Mouse (Mus musculus) kidney, embryonic 14.5 days (tissue): ENCODE measurements at regions not wholly inside any gene's neighbourhood (a gene's known extent, or its start where the extent isn't known, plus 50 kb on each side); places are given as distances from the start of the nearest gene placed in this dataset.

Experiments used
- ATAC-seq: fragments of 200-750 bp; cut with Nextera tagmentation; 2 replicates; pipeline ENCODE4 v1.8.0; 2017; ENCODE audit warnings: moderate number of reproducible peaks, mild to moderate bottlenecking, moderate TSS enrichment, moderate library complexity; ENCODE audit not compliant: low FRiP score, low TSS enrichment
- H3K27ac ChIP-seq: fragments of 300-500 bp; sonication (generic); 2 replicates; pipeline ENCODE4 v1.5.1; 2014; ENCODE audit warnings: low read depth, mild to moderate bottlenecking, low read length, moderate library complexity, mixed read lengths
- H3K27me3 ChIP-seq: fragments of 300-500 bp; sonication (generic); 2 replicates; pipeline ENCODE4 v1.6.1; 2014; ENCODE audit warnings: mild to moderate bottlenecking, low read length; ENCODE audit not compliant: control insufficient read depth, insufficient read depth
- H3K36me3 ChIP-seq: fragments of 300-500 bp; sonication (generic); 2 replicates; pipeline ENCODE4 v1.6.1; 2014; ENCODE audit warnings: low read length, mixed read lengths; ENCODE audit not compliant: control insufficient read depth, insufficient read depth
- H3K4me1 ChIP-seq: fragments of 300-500 bp; sonication (generic); 2 replicates; pipeline ENCODE4 v1.6.1; 2014; ENCODE audit warnings: low read length, mixed read lengths; ENCODE audit not compliant: control insufficient read depth, insufficient read depth
- H3K4me2 ChIP-seq: fragments of 300-500 bp; sonication (generic); replicated peaks from 2 replicates; pipeline ENCODE4 v1.6.1; 2014; ENCODE audit warnings: low read depth, mild to moderate bottlenecking, low read length
- H3K4me3 ChIP-seq: fragments of 300-500 bp; sonication (generic); 2 replicates; pipeline ENCODE4 v1.5.1; 2014; ENCODE audit warnings: mild to moderate bottlenecking, low read length
- H3K9ac ChIP-seq: fragments of 300-500 bp; sonication (generic); 2 replicates; pipeline ENCODE4 v1.6.1; 2014; ENCODE audit warnings: low read depth, mild to moderate bottlenecking, low read length, moderate library complexity
- H3K9me3 ChIP-seq: fragments of 300-500 bp; sonication (generic); 2 replicates; pipeline ENCODE4 v1.6.1; 2016; ENCODE audit warnings: low read length; ENCODE audit not compliant: control insufficient read depth
- WGBS: fragments of 180-500 bp; shearing (Covaris S2); extraction: QIAGEN DNeasy Blood & Tissue Kit; methylation state at CpG from one replicate; pipeline ENCODE4 v1.1.7; 2014; 5-methylcytosine and 5-hydroxymethylcytosine counted together

GRCm38 (mm10) chr15:37120381-37120780, 112.8 kb upstream of the Zfp706 start:
- Histone ChIP-seq H3K9ac (no peak overlapping the region), H3K27ac (no peak overlapping the region), H3K9me3 (no peaks in the 10 kb centered on the region), H3K36me3 (no peaks in the 10 kb centered on the region), H3K27me3 (no peaks in the 10 kb centered on the region), H3K4me2 (no peak overlapping the region), H3K4me3 (no peak overlapping the region), H3K4me1 (no peaks in the 10 kb centered on the region)
- peak; percentile 60; the same call in 1 of the 2 replicates for ATAC-seq
- WGBS, result 19% methylated on average over 6 of the region's 6 CpGs

DNA sequence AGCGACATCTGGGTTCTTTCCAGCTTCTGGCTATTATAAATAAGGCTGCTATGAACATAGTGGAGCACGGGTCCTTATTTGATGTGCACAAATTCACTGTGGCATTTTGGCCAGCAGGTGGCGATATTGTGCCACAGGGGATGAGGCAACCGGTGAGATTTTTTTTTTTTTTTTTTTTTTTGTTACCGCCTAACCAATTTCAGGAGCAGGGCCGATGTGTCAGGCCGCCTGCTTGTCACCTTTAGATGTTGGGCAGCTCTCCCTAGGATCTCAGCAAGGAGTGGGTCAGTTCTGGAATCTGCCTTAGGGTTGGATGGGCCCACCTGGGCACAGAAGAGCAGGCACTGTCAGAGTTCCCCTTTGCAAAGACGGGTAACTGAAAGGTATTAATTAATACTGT, 106.5 kb upstream of the Zfp706 start:
- WGBS, result 11% methylated on average over 8 of the region's 8 CpGs
- Histone ChIP-seq H3K36me3 (no peaks in the 10 kb centered on the region), H3K27ac (no peak overlapping the region), H3K4me1 (no peaks in the 10 kb centered on the region), H3K4me2 (no peak overlapping the region), H3K4me3 (no peak overlapping the region), H3K9ac (no peak overlapping the region), H3K9me3 (no peaks in the 10 kb centered on the region), H3K27me3 (no peaks in the 10 kb centered on the region)
- no peak; the same call in 1 of the 2 replicates for ATAC-seq

DNA sequence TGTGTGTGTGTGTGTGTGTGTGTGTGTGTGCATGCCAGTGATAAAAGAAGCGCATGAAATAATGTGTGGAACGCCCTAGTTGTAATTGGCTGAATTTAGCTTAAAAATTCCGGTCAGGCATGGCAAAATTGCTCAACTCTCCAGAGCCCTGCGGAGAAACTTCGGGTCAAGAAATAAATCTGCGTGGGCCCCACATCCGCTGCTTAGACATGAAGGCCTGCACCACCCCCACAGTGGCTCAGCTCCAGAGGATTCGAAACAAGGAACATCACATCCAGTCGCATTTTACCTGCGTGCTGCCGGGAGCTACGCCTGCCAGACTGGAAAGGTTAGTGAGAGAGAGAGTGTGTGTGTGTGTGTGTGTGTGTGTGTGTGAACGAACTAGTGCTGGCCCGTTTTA, 102.9 kb upstream of the Zfp706 start:
- Histone ChIP-seq H3K27ac (no peak overlapping the region), H3K4me1 (no peaks in the 10 kb centered on the region), H3K36me3 (no peaks in the 10 kb centered on the region), H3K9me3 (no peaks in the 10 kb centered on the region), H3K4me3 (no peak overlapping the region), H3K4me2 (no peak overlapping the region), H3K9ac (no peak overlapping the region), H3K27me3 (no peaks in the 10 kb centered on the region)
- ATAC-seq, result no peak
- WGBS, result 90% methylated on average over 14 of the region's 14 CpGs

DNA sequence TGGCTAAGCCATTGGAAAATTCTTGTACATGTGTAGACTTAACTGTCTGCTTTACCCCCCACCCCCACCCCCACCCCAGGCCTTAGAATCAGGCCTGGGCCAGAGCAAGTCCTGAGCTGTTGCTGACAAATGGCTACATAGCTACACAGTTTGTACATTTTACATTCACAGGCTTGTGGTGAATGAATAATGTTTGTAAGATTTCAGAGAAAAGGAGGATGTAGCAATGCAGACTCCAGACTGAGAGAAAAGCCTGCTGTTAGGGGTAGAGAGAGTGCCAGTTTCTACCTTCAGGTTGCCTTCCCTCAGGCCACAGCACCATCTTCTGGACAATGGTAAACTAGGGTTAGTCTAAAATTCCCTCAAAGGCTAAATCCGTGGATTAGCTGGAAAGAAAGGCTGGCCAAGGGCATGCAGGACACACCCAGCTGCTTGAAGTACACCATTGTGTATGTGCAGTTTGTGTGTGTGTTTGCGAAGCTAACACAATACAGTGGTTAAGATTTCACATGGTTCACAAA, 94.5 kb upstream of the Zfp706 start:
- H3K9me3 ChIP-seq, result no peaks in the 10 kb centered on the region
- no peaks in the 10 kb centered on the region for H3K27me3 ChIP-seq
- no peak overlapping the region for H3K4me3 ChIP-seq
- no peaks in the 10 kb centered on the region for H3K36me3 ChIP-seq
- H3K4me1 ChIP-seq, result no peaks in the 10 kb centered on the region
- H3K9ac ChIP-seq, result no peak overlapping the region
- H3K4me2 ChIP-seq, result no peak overlapping the region
- WGBS, result 74% methylated on average over 2 of the region's 2 CpGs
- 0 out of 2 replicates have a peak, but pooled peaks have one; percentile 35 for ATAC-seq
- H3K27ac ChIP-seq, result no peak overlapping the region

DNA sequence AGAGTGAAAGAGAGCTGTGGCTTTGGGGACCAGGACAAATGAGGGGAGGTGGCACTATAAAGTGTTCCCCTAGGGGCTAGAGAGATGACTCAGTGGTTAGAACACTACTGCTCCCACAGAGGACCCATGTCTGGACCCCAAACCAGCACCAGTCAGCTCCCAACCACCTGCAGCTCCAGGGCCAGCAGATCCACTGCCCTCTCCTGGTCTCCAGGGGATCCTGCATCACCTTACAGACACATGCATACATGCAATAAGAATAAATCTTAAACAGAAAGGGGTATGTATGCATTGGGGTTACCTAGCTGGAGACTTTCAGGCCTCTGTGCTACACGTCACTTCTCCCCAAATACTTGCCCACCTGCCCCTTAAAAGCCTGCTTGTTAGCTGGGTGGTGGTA, 93.8 kb upstream of the Zfp706 start:
- WGBS, result 89% methylated on average over 1 of the region's 1 CpGs
- Histone ChIP-seq H3K27ac (no peak overlapping the region), H3K36me3 (no peaks in the 10 kb centered on the region), H3K4me1 (no peaks in the 10 kb centered on the region), H3K9me3 (no peaks in the 10 kb centered on the region), H3K4me3 (no peak overlapping the region), H3K4me2 (no peak overlapping the region), H3K9ac (no peak overlapping the region), H3K27me3 (no peaks in the 10 kb centered on the region)
- no peak for ATAC-seq

GRCm38 (mm10) chr15:37100767-37101288, 93.3 kb upstream of the Zfp706 start:
- H3K9ac ChIP-seq, result no peak overlapping the region
- no peaks in the 10 kb centered on the region for H3K9me3 ChIP-seq
- no peak overlapping the region for H3K4me2 ChIP-seq
- ATAC-seq, result no peak
- no peak overlapping the region for H3K27ac ChIP-seq
- H3K36me3 ChIP-seq, result no peaks in the 10 kb centered on the region
- no peaks in the 10 kb centered on the region for H3K27me3 ChIP-seq
- 94% methylated on average over 6 of the region's 6 CpGs for WGBS
- no peak overlapping the region for H3K4me3 ChIP-seq
- H3K4me1 ChIP-seq, result no peaks in the 10 kb centered on the region

- no peaks in the 10 kb centered on the region for H3K36me3 ChIP-seq
- no peak overlapping the region for H3K9ac ChIP-seq
- peak overlapping the region; percentile 9; the same call in 1 of the 2 replicates for H3K4me3 ChIP-seq
- 0 out of 2 replicates have a peak, but pooled peaks have one; percentile 57 for ATAC-seq
- H3K4me1 ChIP-seq, result no peaks in the 10 kb centered on the region
- no peak overlapping the region for H3K27ac ChIP-seq
- WGBS, result 39% methylated on average over 17 of the region's 17 CpGs
- no peaks in the 10 kb centered on the region for H3K27me3 ChIP-seq
- peak overlapping the region; percentile 8; the same call in 1 of the 2 replicates for H3K4me2 ChIP-seq
- H3K9me3 ChIP-seq, result no peaks in the 10 kb centered on the region
Measured at GRCm38 (mm10) chr15:37099927-37100766, 92.6 kb upstream of the Zfp706 start.

GRCm38 (mm10) chr15:37099176-37099575, 91.6 kb upstream of the Zfp706 start:
- ATAC-seq, result no peak
- no peak overlapping the region for H3K4me3 ChIP-seq
- H3K27me3 ChIP-seq, result no peaks in the 10 kb centered on the region
- 79% methylated on average over 1 of the region's 1 CpGs for WGBS
- no peak overlapping the region for H3K27ac ChIP-seq
- no peaks in the 10 kb centered on the region for H3K9me3 ChIP-seq
- H3K9ac ChIP-seq, result no peak overlapping the region
- H3K36me3 ChIP-seq, result no peaks in the 10 kb centered on the region
- H3K4me2 ChIP-seq, result no peak overlapping the region
- H3K4me1 ChIP-seq, result no peaks in the 10 kb centered on the region

DNA sequence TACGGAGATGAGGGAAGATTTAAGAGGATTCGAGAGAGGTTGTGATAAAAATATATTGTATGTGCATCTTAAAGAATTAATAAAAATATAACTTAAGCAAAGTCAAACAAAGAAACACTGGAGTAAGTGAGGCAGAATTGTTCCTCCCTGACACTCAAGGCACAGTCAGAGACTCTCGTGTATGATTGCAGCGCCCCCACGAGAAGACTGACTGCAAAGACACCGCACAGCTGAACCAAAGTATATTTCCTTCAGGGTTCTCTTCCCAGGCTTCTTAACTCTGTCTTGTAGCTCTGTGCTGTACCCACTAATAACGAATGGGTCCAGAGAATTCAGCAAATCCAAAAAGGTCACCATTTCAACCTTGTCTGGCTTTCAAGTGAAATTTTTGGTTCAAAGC, 89.9 kb upstream of the Zfp706 start:
- Histone ChIP-seq H3K36me3 (no peaks in the 10 kb centered on the region), H3K4me1 (no peaks in the 10 kb centered on the region), H3K4me2 (no peak overlapping the region), H3K9ac (no peak overlapping the region), H3K27me3 (no peaks in the 10 kb centered on the region), H3K4me3 (no peak overlapping the region), H3K9me3 (no peaks in the 10 kb centered on the region), H3K27ac (no peak overlapping the region)
- ATAC-seq, result no peak
- 94% methylated on average over 7 of the region's 7 CpGs for WGBS
